ENCODE assay signal across 8 mouse cellular contexts in the genomic region with DNA sequence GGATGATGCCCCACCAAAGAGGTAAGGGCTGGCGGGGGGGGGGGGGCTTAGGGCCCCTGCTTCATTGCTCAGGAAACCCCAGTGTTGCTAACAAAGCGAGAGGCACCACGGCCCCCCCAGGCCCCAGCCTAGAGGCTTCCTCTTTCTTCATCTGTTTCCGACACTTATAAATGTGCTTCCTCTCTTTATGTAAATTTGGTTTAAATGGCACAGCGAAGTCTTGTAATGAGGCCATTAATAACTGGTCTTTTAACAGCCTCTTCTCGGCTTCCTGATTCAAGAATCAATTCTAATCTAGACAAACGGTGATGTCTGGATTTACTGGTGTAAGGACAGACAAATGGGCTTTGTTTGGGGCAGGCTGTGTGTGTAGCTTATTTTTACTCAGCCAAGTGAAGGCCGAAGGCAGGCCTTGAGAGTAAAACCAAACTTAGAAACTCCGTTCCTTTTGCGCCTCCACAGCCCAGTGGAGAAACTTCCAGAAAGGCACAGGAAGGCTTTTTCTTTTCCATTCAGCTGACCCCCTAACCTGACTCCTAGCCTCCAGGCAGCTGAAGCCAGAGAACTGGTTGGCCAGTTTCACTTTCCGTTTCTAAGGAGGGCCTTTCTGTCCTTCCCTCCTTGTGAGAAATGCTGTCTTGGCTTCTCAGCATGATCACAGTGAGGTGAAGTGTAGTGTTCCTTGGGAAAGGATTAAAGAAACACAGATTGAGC. TPM values are rescaled to one million over a fixed set of nuclear protein-coding genes. Genes with fewer than 3 reads are reported as not detected.
DNase-seq lines count a peak whose midpoint lies in the region; ATAC-seq and TF ChIP-seq lines count a peak whose summit lies in the region.

No protein-coding gene starts in this region.

- no peaks in the 10 kb centered on the region for H3K36me3 ChIP-seq in intestine, embryonic 14.5 days (ENCODE audit: control insufficient read depth, insufficient read depth, low read length)
- no peaks in the 10 kb centered on the region for H3K36me3 ChIP-seq in liver, embryonic 16.5 days (ENCODE audit: control insufficient read depth, insufficient read depth)

- no peaks in the 10 kb centered on the region for H3K9me3 ChIP-seq in intestine, embryonic 14.5 days (ENCODE audit: control insufficient read depth, low read length)
- H3K9me3 ChIP-seq in liver, embryonic 16.5 days (replicated peaks; ENCODE audit: control insufficient read depth, low read length): no peaks in the 10 kb centered on the region

- DNase-seq in layer of hippocampus, adult 9-11 months: peak; percentile 47
- no peak for DNase-seq in layer of hippocampus, postnatal 36 days
- DNase-seq in brain, embryonic 14.5 days (ENCODE audit: low read depth): peak; percentile 30
- DNase-seq in intestine, embryonic 14.5 days (ENCODE audit: low spot score): no peak
- DNase-seq in spleen, postnatal 36 days (ENCODE audit: low spot score in 2 of 2): peak; percentile 86 to 89
- DNase-seq in layer of hippocampus, adult 18-20 months (ENCODE audit: low spot score in 2 of 2): no peak
- no peak for DNase-seq in urinary bladder, adult 18-20 months (ENCODE audit: low spot score in 2 of 2)

- TF ChIP-seq POLR2A in brain, embryonic 14.5 days (IDR thresholded peaks at IDR 0.05; ENCODE audit: borderline replicate concordance, extremely low read depth, insufficient read depth, insufficient read length, poor library complexity, severe bottlenecking): no peak

- 52% methylated on average over 11 of the region's 11 CpGs for WGBS in intestine, embryonic 14.5 days
- 17% methylated on average over 11 of the region's 11 CpGs for WGBS in liver, embryonic 16.5 days (ENCODE audit: insufficient replicate concordance)

- no peak for TF ChIP-seq CTCF in brain, embryonic 14.5 days (IDR thresholded peaks at IDR 0.05; ENCODE audit: borderline replicate concordance, extremely low read depth, insufficient read depth, insufficient read length)

- H3K9ac ChIP-seq in intestine, embryonic 14.5 days (ENCODE audit: low read length): no peak overlapping the region
- peak overlapping the region; percentile 18; the same call in 1 of the 2 replicates for H3K9ac ChIP-seq in liver, embryonic 16.5 days (ENCODE audit: low read depth, low read length)

- peaks cover 11% of the 10 kb centered on the region; the same call in 1 of the 2 replicates for H3K4me1 ChIP-seq in intestine, embryonic 14.5 days (replicated peaks; ENCODE audit: control insufficient read depth, insufficient read depth, low read length)
- H3K4me1 ChIP-seq in liver, embryonic 16.5 days (ENCODE audit: control insufficient read depth, low read depth, low read length): peaks cover 21% of the 10 kb centered on the region

- 0 out of 2 replicates have a peak overlapping the region, but pooled peaks have one; percentile 11 for H3K4me2 ChIP-seq in intestine, embryonic 14.5 days (ENCODE audit: low read length)
- H3K4me2 ChIP-seq in liver, embryonic 16.5 days (ENCODE audit: low read depth, low read length): peak overlapping the region; percentile 47

- no peak for ATAC-seq in intestine, embryonic 14.5 days (replicated peaks; ENCODE audit: low FRiP score, low TSS enrichment, low read depth)
- 0 out of 2 replicates have a peak, but pooled peaks have one; percentile 23 for ATAC-seq in liver, embryonic 16.5 days (ENCODE audit: low read depth)

- H3K27me3 ChIP-seq in intestine, embryonic 14.5 days (replicated peaks; ENCODE audit: control insufficient read depth, insufficient read depth, low read length): no peaks in the 10 kb centered on the region
- H3K27me3 ChIP-seq in liver, embryonic 16.5 days (ENCODE audit: control insufficient read depth, insufficient read depth, low read depth, low read length): no peaks in the 10 kb centered on the region

- no peak overlapping the region for H3K4me3 ChIP-seq in intestine, embryonic 14.5 days (ENCODE audit: low read depth, low read length)
- H3K4me3 ChIP-seq in liver, embryonic 16.5 days (ENCODE audit: low read depth, low read length): peak overlapping the region; percentile 21

- no peak overlapping the region for H3K27ac ChIP-seq in intestine, embryonic 14.5 days (ENCODE audit: low read depth)
- peak overlapping the region; percentile 78 for H3K27ac ChIP-seq in liver, embryonic 16.5 days (ENCODE audit: low read length)

RNA-seq across cellular contexts. Expression of a gene that starts 39.7 kb away (rescaled TPM):
- 1 to 10 TPM; 1.9 to 2.3 TPM for total RNA-seq in layer of hippocampus, postnatal 36 days (2021)
- 1.2 and 1.6 TPM in 2 replicates for polyA plus RNA-seq in brain, embryonic 14.5 days (2012; rRNA removed)
- polyA plus RNA-seq in intestine, embryonic 14.5 days (2014; fragmentation: Nextera tagmentation; extraction: Ambion mirVana): 4.9 and 6.9 TPM in 2 replicates
- 14.9 and 17.9 TPM in 2 replicates for polyA plus RNA-seq in liver, embryonic 16.5 days (2015; fragmentation: Nextera tagmentation; extraction: Ambion mirVana)
- total RNA-seq in layer of hippocampus, adult 18-20 months (2021): 1 to 10 TPM; 2.2 to 2.3 TPM

Comparison
In these comparisons a context has a peak if more than half of its experiments do, and no peak if none do; other contexts are left out.
1. DNase-seq: peak in layer of hippocampus, adult 9-11 months (single experiment), brain, embryonic 14.5 days (single experiment) and spleen, postnatal 36 days (2 of 2); none in layer of hippocampus, postnatal 36 days (0 of 2), intestine, embryonic 14.5 days (single experiment), layer of hippocampus, adult 18-20 months (0 of 2) and urinary bladder, adult 18-20 months (0 of 2).